Mouse (Mus musculus) urinary bladder, postnatal 14 days (tissue): ENCODE results near the gene Rrp36.

Experiments used
- DNase-seq: peaks from one replicate; pipeline ENCODE4 v3.0.0; 2021; ENCODE audit warnings: low spot score

Rrp36 gene

DNA sequence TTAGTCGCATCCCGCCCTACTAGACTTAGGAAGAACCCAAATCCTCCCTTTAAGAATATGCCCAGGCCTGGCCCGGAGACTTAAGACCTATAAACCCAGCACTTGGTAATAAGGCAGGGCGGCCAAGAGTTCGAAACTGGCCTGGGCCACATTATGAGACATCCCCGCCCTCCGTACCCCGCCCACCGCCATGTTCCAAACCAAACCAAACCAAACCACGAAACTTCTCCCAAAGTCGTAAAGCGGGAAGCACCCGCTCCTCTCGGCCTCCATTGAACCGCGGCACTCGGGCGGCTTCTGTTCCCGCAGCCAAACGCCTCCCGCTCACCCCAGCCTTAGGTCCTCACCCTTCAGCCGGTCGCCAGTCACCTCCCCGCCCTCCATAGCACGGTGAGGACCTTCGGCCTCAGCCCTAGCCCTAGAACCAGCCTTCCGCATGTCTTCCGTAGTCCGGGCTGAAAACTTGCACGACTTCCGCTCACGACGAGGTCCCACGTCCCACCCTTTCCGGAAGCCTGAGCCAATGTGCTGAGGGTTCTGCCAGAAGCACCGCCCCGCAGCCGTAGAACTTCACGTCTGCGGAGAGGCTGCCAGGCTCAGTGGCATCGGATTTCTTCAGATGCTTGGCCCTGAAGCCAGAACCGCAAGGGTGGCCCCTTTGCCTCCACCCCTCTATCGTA, at the start of gene Rrp36:
Gene Rrp36 (minus strand): TSS at position 503 of the 680 bp plus-strand sequence.
- peak; percentile 92 for DNase-seq

- DNase-seq = no peak
Measured at GRCm38 (mm10) chr17:46721077-46721476, 46.9 kb upstream of the Rrp36 start.

DNA sequence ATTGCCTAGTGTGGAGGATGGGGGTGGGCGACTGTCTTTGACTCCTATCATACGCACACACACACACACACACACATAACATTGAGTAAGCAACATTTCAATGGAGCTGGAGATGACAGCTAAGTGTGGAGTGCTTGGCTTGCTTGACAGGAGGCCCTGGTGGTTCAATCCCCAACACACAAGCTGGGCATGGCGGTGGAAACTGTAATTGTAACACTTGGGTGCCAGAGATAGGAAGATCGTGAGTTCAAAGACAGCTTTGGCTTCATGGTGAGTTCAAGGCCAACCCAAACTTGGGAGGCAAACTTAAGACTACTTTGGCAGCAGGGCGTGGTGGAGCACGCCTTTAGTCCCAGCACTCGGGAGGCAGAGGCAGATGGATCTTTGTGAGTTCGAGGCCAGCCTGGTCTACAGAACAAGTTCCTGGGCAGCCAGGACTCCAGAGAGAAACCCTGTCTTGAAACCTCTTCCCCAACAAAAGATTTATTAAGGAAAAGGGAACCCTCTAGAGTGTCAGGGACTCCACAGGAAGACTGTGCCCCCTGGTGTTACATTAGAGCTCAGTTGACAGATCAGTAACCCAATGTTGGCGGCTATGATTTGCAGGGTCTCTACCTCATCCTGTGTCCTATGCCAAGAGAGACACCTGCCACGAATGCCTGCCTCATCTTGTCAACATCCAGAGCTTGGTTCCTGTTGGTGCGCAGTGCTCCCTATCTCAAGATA, 40.8 kb upstream of the Rrp36 start:
- no peak for DNase-seq

- DNase-seq = no peak
Measured at GRCm38 (mm10) chr17:46713849-46714248, 39.7 kb upstream of the Rrp36 start.

GRCm38 (mm10) chr17:46712442-46712841, 38.3 kb upstream of the Rrp36 start:
- no peak for DNase-seq

- peak; percentile 67 for DNase-seq
Measured at GRCm38 (mm10) chr17:46711612-46712271, 37.6 kb upstream of the Rrp36 start.

DNA sequence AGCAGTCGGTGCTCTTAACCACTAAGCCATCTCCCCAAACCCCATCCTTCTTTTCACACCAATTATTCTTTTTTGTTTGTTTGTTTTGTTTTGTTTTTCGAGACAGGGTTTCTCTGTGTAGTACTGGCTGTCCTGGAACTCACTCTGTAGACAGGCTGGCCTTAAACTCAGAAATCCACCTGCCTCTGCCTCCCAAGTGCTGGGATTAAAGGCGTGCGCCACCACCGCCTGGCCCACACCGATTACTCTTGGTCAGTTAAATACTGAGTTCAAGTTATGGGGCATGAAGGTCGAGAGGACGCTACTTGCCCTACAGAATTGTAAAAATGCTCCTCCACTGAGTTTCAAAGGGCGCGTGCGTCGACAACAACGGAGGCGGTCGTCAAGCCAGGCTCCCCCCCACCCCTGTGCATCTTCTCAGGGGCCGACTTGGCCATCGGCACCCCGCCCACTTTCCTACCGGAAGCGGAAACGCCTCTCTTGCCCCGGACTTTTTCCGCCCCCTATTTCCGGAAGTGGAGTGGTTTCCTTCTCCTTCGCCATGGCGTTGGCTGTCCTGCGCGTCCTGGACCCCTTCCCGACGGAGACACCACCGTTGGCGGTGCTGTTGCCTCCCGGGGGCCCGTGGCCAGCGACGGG, 36.9 kb upstream of the Rrp36 start, which contains the start of gene Pex6:
Gene Pex6 (plus strand): TSS at position 505 of the 639 bp plus-strand sequence.
- peak; percentile 94 for DNase-seq

- DNase-seq = no peak
Measured at GRCm38 (mm10) chr17:46706375-46707089, 32.4 kb upstream of the Rrp36 start.

DNA sequence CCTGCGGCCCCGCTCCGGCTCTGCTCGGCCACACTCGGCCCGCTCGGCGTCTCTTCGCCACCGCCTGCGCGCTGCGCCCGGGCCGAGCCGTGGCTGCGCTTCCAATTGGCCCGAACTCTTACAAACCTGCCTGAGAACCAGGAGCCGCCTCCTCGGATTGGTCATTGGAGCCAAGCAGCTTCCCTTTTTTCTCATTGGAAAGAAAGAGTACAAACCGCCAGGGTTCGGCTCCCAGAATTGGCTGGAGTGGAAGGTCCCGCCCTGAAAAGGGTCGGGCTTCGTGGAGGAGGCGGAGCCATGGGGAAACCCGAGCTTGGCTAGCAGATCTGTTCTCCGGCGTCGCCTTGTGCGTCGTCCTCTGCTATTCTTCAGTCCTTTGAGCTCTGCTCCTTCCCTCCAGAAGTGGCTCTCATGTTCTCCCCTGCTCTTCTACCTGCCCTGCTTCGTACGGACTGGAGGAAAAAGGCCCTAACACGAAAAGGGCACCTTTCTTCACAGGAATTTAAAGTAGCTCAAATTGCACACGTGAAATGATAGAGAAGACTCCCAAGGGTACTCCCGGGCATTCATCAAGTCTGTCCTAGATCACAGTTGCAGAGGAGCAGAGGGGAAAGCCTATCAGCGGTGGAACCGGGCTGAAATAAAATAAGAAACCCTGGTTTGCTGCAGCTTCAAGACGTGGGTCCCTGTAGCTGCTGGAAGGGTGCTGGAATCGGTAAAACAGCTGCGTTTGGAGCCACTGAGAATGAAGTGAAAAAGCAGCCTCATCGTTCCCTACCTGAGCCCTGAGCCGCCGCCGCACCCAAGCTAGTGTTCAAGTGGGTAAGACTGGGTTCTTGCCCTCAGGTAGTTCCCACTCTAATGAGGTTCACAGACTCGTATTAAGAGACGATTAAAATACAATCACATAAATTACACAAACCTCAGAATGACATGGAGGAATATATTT, 31.0 kb upstream of the Rrp36 start, which contains the start of gene Ppp2r5d:
Gene Ppp2r5d (minus strand): TSS at position 225 of the 949 bp plus-strand sequence.
- DNase-seq = peak; percentile 97

DNA sequence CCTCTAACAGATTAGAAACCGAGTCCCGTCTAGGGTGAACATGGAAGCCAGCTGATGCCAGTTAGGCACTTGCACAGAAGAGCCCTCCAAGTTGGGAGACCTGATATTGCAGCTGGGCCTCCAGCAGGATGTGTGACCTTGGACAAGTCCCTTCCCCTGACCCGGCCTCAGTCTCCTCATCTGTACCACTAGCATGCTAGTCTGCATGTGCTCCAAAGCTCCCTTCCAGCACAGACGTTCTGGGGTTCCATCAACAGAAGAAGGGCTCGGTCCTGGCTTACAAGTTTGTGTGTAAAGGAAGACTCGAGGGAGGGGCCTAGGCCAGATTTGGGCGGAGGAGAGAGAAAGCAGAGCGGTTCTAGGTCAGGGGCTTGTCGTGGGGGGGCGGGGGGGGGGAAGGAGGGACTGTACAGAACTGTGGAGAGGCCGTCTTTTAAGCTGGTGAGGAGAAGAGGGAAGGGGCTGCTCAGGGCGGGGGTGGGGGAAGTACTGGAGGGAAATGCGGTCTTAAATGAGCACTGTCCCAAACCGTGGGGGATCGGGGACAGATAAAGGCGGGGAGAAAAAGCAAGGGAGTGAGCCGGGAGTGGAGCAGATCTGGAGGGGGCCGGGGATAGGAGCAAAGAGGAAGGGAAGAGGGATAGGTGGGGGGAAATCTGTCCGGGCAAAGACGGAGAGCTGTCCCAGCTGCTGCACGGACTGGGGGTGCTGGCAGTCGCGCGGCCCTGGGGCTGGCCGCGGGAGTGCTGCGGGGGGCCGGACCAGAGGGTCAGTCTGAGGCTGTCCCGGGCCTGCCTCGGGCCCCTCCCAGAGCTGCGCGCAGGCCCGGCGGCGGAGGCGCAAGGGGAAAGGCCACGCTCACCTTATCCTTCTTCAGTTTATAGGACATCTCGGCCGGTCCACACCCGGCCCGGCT, 30.1 kb upstream of the Rrp36 start:
- no peak for DNase-seq

DNA sequence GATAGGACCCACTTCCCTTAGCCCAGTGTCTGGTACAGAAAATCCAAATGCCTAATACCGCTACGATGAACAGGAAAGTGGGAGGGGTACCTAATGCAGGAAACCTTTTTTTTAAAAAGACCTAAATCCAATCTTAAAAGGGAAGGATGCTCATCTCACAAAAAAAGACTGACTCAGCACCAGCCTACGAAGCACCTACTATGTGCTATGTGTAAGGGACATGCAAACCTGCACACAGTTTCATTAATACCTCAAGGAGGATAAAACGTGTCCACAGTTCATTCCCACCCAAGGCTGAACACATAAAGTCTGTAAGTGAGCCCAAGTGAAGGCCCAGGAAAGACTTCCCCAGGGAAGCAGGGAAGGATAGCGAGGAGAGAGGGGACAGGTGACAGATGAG, 28.4 kb upstream of the Rrp36 start:
- DNase-seq = no peak

- DNase-seq = no peak
Measured at GRCm38 (mm10) chr17:46702100-46702499, 27.9 kb upstream of the Rrp36 start.

- DNase-seq = no peak
Measured at GRCm38 (mm10) chr17:46701489-46701888, 27.3 kb upstream of the Rrp36 start.

DNA sequence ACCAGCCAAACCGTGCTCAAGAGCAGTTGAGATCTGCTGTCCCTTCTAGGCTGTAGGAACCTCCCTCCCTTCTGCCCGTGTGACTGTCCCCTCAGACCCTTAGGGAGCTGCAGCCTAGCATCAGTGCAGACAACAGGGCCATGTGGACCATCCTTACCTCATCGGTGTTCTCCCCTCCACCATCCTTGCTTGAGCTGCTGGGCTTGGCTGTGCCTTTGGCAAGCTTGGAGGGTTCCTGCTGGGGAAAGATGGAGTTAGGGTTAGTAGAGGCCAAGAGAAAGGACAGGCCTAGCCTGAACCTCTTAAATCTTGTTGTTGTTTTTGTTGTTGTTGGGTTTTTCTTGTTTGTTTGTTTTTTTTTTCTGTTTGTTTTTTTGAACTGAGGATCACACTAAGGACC, 25.8 kb upstream of the Rrp36 start:
- DNase-seq = no peak

DNA sequence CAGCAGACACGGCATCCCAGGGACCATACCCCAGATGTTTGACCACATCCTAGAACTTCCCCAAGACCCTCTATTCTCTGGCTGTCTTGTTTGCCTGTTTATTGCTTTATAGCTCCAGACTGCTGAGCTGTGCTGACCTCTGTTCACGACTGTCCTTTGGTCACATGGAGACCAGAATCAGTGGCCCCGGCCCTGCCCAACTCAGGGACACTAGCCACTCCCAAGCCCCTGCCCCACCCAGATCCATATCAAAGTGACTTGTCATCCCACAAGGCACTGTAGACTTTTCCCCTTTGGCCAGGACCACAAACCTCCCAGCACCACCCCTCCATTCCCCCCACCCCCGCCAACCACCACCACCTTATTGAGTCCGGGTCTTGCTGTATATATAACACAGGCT, 25.1 kb upstream of the Rrp36 start:
- no peak for DNase-seq

- DNase-seq = no peak
Measured at GRCm38 (mm10) chr17:46698515-46698914, 24.4 kb upstream of the Rrp36 start.

DNA sequence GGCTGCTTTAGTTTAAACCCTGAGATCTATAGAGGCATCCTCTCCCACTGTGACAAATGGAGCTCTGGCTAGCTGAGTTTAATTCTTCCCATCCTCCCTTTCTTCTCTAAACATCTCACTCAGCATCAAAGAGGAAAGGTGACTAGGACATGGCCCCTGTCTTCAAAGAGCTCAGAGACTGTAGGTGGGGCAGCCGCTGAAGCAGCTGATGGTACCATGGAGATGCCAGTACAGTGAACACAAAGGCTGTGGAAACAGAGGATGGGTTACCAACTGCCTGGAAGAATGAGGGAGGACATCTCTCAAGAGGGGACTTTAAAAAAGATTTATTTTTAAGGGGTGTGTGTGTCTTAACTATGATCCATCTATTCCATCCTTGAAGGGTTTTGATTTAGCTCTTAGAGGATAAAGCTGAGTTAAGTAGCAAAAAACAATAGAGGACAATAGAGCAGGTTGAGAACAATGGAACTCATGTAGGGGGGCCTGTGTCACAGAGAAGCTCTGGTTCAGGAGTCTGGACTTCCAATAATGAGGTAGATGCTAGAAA, 20.4 kb upstream of the Rrp36 start:
- DNase-seq = no peak

GRCm38 (mm10) chr17:46691390-46691789, 17.2 kb upstream of the Rrp36 start:
- DNase-seq = no peak

- DNase-seq = no peak
Measured at GRCm38 (mm10) chr17:46690665-46691064, 16.5 kb upstream of the Rrp36 start.
